Mouse (Mus musculus): ENCODE data around the gene Vps72.
"Not testable (repeated sequence)": the region's sequence is repeated elsewhere in the genome, so short reads cannot be mapped to it uniquely, and the experiment has no call there.

Vps72 gene

DNA sequence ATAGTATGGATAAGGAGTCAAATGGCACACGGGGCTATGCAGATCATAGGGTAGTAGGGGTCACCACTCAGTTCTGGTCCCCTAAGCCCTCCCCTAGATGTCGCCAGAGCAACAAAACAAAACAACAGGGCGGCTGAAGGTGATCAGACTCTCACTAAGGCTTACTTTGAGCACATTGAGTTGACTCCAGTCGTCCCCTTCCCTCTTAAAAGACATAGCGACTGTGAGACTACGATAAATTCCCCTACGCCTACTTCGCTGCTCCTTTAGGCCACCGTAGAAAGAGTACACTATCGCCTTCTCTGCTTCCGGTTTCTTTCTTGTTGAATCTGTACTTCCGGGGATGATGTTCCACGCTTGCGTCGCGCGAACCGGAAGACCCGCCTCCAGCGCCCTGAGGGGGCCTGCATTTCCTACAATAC, 22.9 kb downstream of the Vps72 start, which contains the start of the genes Scnm1 and Lysmd1:
Gene Scnm1, minus strand, starts transcription at position 332 of the 422 bp plus-strand sequence.
Gene Lysmd1, plus strand, starts transcription at position 409 of the 422 bp plus-strand sequence.
- peak; percentile 90 for DNase-seq (ENCODE audit: low spot score)

DNA sequence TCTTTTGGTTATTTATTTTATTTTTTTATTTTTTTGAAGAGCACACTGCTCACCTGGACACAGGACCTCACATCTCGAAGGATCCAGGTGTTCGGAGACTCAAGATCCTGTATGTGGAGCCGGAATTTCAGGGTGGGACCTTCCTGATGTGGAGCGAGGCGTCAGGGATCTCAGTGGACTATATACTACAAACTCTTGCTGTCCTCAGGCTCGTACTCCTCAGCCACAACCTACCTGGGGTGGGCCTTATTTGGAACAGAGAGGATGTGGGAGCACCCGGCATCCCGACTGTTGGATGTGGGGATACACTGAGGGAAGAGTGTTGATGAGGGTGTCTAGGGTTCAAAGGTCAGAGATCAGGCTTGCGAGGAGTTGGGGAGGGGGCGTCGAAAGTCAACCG, 23.3 kb downstream of the Vps72 start:
- not testable (repeated sequence) for DNase-seq (ENCODE audit: low spot score)

DNA sequence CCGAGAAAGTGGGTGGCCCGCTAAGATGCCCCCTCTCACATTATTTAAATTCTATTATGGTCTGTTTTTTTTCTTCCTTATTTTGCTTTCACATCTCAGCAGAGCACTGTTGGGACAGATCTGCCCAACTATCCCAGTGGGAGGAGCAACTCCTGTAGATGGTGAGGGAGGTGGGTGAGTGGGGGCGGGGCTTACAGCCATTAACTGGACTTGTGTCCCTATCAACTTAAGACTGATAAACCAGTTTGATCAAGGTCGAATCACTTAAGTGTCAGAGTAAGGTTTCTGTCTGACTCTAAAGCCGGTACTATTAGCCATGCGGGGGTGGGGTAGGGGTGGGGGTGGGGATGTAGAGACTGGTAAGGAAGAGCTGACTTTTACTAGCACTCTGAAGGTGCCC, 24.2 kb downstream of the Vps72 start:
- DNase-seq (ENCODE audit: low spot score), result peak; percentile 53

DNA sequence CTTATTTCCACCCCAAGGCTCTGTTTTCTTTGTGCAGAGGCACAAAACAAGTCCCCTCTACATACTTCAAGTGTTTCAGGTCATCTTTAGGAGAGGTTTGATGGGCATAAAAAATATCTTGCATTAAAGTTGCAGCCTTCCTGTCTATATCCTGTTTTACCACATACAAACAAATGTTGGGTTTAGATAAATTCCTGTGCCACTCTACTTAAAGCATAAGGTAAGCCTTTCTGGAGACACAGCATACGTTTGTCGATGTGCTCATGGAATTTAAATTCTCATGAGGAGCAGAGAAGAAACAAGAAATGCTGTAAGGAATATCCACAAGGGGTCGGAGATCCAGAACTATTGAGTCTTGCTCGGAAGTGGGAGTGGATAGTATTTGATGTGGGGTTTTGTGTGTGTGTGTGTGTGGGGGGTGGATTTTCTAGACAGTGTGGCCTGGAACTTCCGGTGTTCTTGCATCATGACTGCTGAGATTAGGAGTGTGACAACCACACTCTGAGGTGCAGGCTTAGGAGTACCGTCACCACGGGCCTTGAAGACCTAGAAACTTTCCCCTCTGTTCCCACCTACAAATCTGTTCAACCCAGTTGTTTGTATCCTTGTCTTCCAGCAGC, 24.7 kb downstream of the Vps72 start:
- no peak for DNase-seq (ENCODE audit: low spot score)

DNA sequence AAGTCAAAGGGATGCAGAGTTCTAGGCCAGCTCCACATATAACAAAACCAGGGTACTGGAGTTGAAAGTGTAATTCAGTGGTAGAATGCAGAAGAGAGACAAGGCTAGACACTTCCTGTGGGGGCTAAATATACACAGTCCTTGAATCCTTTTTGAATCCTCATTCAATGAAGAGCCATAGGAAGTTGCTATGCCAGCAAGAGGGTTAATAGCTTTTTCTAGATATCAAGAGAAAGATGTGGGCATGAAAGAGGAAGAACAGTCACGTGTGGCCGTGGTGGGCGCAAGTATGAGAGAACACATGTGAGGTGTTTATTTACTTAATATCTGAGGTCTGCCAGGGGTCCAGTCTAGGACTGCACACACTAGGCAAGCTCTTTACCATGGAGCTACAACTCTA, 25.5 kb downstream of the Vps72 start:
- DNase-seq (ENCODE audit: low spot score), result no peak

DNA sequence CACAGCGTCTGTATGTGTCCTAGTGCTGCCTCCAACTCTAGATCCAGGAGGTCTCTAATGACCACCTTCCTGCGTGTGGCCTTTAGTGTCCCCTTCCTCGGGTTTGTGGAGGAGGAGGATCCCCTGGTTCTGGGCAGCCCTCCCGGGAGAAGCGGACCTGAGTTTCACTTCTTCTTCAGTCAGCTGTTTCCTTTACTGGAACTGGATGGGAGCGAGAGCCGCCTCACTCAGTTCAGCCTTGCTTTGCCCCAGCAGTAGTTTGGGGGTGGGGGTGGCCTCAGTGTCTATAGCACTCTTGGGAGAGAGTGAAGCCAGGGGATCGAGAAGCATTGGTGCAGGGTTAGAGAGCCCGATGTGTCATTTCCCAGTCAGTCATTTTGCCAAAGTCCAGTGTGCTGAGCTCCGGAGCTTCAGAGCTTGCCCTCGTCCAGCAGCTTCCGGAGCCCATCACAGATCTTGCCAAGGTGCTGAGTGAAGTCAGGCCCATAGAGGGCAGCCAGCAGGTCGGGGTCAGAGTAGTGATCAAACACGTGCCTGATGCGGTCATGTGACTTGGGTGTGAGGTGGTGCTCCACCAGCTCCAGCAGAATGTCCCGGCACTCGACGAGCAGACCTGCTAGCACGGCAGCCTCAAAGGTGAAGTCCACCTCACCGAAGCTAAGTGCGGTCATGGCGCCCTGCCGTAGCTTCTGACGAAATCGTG, 28.9 kb downstream of the Vps72 start:
- DNase-seq (ENCODE audit: low spot score), result no peak

DNA sequence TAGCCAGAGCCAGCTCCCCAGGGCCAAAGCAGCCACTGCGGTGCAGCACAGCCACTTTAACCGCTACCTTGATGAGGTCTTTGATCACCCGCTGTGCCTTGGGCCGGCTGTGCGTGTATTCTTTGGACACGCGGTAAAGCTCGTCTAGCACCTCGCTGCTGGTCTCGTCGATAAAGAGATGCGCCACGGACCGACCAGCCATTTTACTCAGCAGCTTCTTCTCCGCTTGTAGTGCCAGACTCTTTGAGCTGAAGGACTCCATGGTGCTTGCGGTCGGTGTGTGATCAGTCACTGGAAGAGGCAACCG, 29.4 kb downstream of the Vps72 start:
- no peak for DNase-seq (ENCODE audit: low spot score)

DNA sequence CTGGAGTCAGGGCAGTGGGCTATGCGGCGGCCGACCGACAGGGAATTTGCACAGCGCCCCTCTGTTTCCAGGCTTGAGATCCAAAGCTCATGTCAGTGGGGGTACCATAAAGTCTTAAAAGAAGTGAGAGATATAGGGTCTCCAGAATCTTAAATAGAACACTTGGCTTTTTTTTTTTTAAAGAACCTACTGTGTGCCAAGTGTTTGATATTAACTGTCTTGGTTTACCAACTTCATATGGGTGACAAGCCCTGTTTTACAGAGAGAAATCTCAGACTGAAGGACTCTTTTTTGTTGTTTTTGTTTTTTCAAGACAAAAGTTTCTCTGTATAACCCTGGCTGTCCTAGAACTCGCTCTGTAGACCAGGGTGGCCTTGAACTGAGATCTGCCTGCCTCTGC, 30.0 kb downstream of the Vps72 start:
- no peak for DNase-seq (ENCODE audit: low spot score)

DNA sequence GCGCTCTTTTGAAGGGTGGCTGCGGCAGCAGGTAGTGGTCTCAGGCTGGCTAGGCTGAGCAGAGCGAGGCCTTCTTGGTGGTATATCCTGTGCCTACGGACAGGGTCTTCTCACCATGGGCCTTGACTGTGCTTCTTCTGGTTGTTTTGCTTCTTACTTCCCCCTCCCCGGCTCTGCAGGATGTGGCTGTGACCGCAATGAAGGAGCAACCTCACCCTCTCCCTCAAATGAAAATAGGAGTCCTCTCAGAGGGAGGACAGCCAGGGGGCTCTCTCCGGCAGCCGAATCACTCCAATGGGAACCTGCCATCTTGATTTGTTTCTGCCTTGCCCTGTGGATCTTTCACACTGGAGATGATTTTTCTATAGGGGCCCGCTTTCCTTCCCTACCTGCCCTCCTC, 30.7 kb downstream of the Vps72 start:
- DNase-seq (ENCODE audit: low spot score), result no peak

DNA sequence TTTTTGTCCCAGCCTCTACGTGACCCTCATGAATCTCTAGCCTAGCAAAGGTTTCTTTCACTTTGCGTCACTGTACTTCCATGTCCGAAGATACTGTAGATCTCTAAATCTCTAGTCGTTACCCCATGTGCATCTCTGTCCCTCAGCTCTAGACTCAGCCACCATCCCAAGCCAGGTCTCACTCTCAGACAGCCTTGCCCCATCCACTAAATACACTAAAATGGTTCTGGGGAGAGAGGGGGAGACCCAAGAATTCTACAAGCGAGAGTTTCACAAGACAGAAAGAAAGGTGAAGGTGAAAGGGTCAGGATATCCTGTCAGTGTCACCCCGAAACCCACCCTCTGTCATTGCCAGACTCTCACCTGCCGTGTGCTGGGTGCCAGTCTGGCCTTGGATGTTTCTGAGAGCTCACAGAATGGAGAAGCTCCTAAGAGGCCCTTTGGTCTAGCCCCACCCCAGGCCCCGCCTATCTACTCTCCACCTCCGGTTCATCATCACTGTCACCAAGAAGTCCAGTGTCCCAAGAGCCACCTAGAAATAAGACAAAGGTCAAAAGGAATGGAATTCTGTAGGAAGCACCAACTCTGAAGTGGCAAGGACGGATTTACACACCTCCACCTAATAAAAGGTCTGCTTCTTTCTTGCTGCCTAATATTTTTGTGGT, 31.3 kb downstream of the Vps72 start, which contains the start of gene Tnfaip8l2:
Gene Tnfaip8l2, minus strand, starts transcription at position 409 of the 665 bp plus-strand sequence.
- no peak for DNase-seq (ENCODE audit: low spot score)

DNA sequence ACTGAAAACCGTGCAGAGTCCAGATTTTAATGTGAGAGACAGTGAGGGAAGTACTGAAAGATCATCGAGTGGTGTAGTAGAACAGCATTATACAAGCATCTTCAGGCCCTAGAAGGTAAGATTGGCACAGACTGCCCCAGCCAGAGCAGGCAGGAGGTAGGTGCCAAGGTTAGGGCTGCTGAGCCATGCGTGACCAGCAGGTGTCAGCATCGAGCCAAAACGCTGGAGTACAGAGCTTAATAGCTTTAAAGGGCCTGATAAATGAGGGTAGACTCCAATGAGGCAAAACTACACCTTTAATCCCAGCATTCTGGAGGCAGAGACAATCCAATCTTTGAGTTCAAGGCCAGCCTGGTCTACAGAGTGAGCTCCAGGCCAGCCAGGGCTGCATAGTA, 31.8 kb downstream of the Vps72 start:
- peak; percentile 83 for DNase-seq (ENCODE audit: low spot score)

DNA sequence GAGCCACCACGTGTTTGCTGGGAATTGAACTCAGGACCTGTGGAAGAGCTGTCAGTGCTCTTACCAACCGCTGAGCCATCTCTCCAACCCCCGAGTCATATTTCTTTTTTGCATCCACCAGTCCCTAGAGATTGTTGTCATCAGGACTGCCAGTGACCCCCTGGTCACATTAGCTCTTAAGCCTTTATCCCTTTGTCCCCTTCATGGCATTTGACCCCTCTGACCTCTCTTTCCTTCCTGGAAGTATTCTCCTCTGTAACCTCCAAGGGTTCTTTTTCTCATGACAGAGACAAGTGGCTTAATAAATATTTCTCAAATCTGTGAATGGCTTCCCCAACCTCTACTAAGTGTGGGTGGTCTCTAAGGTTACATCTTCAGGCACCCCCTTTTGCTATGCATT, 37.1 kb downstream of the Vps72 start:
- DNase-seq (ENCODE audit: low spot score), result no peak

DNA sequence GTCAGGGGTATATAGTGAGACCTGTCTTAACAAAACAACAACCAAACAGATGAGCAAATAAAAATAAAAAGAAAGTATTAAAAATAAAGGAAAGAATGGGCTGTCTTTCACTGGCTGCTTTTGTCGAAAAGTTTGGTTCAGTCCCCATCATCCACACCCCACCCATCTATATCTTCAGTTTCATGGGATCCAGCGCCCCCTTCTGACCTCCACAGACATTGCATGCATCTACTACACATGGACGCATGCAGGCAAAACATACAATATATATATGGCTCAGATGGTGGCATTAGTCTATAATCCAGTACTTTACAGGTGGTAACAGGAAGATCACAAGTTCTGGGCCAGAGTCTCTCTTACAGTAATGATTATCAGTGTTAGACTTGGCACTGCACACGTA, 43.1 kb downstream of the Vps72 start:
- peak; percentile 65 for DNase-seq (ENCODE audit: low spot score)

DNA sequence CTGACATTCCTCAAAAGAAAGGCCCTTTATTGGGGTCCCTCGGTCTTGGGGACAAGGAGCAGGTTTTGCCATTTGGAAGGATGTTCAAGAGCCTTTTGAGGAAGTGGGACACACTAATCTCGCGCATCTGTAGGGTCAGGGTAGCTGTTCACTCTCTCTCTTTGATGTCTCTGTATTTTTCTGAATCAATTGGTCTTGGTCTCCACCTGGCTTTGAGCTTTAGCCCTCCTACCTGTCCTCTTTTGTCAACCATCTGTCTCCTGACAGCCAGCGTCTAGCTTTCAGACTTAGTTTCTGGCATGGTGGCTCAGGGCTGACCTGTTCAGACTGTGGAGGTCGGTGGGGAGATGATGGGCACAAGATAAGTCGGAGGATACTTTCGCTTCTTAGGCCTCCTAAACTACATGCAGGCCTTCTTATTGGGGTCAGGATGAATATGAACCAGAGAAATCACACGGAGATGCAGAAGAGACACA, 48.7 kb downstream of the Vps72 start:
- DNase-seq (ENCODE audit: low spot score), result no peak

DNA sequence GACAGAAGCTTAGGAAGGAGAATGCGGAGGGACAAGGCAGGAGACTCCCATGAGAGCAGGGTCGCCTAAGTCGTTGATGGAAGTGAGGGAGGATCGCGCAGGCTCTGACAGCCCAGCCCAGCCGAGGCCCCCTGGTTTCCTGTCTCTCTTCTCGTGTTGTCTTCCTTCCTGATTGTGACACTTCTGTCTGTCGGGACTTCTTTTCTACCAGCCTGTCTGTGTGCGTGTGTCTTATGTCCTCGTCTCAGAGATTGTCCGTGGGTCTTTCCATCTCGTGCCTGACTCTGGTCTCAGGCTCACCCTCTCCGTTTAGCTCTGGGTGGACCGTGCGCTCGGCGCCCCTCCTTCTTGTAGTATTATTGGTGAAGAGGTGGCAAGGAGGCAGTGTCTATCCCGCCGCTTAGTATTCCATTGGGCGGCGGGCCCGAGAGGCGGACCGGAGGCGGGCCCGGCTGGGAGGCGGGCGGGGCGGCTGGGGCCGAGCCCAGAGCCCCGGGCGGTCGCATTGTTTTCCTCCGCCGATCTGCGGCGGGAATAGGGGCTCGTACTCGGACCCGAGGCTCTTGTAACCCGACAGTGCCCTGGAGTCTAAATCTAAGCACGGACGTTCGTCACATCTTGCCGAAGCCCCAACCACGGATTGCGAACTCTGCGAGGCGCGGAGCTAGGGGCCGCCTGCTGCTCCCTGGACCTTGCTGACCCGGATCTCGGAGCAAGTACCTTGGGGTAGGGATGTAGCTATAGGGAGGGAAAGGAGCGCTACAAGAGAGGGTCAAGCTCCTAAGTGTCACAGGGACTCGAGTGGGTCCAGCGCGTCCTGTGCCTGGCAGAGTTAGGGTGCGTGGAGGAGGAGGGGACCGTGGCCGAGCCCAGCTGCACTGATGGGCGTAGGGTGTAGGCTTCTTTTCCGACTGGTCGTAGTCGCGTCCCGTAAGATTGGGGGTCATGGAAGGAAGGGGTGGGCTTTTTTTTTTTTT, 49.5 kb downstream of the Vps72 start, which contains the start of gene Sema6c:
Gene Sema6c, plus strand, starts transcription at position 471 of the 977 bp plus-strand sequence.
- peak; percentile 80 for DNase-seq (ENCODE audit: low spot score)

DNA sequence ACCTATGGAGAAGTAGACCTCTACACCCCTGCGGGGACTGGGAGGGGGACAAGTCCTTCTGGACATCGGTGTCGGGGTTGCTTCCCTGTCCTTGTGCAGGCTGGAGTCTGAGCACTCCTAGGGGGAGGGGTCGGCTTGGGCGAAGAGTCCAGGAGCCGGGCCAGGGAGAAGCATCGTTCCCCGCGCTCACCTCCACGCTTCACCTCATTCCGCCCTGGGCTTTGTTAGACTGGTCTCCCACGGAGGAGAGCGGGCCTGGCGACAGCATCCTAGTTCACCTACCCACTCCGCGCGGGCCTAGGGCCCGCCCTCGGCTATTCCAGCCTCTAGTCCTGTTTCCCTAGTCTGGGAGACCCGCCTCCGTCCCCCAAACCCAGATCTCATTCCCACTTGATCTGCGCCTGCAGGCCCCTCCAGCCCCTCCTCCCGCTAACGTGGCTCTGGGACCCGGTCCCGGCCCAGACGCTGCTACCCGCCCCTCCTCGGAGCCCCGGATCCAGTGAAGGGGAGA, 50.3 kb downstream of the Vps72 start:
- no peak for DNase-seq (ENCODE audit: low spot score)

DNA sequence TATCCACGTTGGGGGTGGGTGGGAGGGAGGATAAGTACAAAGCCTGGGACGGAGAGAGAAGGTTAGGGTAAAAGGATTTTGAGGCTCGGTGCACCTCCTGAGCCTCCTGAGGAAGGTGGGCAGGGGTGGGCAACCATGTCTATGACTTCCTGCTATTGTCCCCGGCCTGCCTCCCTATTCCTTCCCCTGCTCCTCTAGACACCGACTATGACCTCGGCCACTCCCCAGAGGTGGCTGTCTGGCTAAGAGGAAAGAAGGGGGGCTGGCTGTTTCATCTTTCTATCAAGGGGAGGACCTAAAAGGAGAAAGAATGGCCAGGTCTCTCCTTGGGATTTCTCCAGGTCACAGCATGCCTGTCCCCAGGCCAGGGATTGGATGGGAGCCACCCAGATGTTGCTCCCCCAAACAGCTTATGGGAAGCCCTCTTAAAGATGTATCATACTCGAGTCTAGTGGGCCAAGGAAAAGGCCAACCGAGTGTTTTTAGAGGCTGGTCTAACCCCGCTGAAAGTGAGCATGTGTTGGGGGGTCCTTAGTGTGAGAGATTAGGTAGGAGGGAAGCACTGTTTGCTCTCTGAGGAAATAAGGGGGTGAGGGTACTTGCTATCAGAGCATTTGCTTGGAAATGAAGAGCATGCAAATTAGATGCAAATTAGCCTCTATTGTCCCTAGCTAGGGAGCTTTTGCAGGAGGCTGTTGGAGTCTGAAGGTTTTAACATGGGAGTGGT, 51.0 kb downstream of the Vps72 start:
- no peak for DNase-seq (ENCODE audit: low spot score)

DNA sequence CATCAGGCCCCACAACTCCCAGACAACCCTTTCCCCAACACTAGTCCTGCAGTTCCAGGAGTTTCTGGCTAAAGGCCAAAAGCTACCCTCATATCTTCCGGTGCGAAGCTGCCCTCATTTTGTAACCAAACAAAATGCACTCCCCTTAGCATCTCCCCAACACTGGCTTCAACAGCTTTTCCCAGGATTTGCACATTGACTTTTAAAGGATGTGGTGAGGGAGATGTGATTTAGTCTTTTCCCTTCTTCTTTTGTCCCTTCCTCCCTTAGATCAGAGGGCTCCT, 51.5 kb downstream of the Vps72 start:
- no peak for DNase-seq (ENCODE audit: low spot score)

DNA sequence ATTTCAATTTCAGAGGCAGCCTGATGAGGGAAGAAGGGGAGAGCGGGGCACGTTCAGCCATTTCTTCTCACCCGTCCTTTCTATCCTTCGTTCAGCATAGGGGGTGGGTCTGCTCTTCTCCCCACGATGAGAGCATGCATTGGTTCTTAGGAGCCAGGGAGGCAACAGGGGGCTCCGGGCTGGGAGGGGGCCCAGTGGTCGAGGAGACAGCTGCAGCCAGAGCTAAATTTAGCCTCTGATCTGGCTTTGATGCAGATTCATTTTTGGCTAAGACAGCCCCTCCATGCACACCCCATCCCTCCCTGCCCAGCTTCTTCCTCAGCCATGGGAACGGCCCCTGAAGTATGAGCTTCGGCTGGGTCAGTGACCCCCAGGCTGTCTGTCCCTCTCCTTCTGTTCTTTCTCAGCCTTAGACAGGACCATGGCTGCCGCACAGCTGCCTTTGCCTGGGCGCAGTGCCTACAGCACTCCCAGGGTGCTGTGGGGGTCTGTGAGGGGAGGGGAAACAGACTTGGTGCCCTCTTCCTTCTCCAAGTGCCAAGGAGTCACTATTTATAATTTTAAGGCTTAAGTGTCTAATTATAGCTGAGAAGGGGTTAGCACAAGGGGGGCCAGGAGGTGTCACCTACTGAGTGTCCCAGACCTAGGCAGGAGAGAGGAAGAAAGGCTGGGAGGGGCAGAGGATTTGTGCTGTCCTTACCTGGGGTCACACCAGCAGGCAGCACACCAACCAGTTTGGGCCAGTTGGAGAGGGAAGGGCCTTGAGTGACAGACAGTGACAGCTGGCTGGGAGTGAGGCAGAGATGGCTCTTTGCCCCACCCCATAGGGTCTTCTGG, 52.8 kb downstream of the Vps72 start:
- DNase-seq (ENCODE audit: low spot score), result no peak

DNA sequence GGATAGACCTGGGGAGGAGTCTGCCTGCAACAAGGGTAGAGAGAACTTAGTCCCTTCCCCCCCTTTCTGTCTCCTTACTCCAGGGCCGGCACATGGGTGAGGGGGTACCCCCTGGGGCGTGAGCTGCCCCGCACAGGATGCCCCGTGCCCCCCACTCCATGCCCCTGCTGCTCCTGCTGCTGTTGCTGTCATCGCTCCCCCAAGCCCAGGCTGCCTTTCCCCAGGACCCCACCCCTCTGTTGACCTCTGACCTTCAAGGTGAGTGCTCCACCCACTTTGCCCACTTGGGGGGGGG, 53.4 kb downstream of the Vps72 start:
- DNase-seq (ENCODE audit: low spot score), result no peak

DNA sequence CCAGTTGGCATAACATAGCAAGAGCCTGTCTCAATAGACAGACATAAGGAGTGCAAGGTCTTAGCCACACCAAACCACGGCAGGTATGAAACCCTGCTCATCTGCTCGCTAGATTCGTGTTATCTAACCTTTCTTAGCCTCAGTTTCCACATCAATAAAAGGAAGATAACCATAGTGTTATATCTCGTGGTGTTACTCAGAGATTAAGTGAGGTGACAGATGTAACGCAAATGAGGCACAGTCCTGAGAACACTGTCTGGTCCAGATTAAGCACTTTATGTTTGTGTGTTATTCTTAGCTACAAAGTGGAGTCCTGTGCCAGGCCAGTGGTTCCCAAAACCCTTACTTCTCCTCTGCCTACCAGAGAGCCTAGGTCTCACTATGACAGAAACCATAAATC, 54.0 kb downstream of the Vps72 start:
- no peak for DNase-seq (ENCODE audit: low spot score)
